Mouse (Mus musculus): ENCODE measurements at regions not wholly inside any gene's neighbourhood (a gene's known extent, or its start where the extent isn't known, plus 50 kb on each side); places are given as distances from the start of the nearest gene placed in this dataset.

DNA sequence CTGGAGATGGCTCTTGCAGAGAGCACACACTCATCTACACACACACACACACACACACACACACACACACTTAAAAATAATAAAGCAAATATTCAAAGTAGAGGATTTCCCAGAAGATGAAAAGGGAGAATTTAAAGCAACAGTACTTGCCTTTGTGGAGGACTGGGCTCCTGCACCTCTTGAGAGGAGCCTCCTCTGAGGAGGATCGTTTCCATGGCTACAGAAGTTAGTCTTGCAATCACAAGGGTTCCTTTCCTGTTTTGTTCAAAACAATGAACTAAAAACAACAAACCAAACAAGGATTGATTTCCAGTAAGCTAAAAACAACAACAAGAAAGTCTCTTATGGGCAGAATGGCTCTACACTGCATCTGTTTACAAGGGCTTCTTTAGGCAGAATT is 223.8 kb downstream of the Irs2 start:
- DNase-seq (ENCODE audit: low read depth in 1 of 2, low spot score in 2 of 2): no peak
- 41% methylated on average over 1 of the region's 1 CpGs for WGBS
- no peaks in the 10 kb centered on the region for H3K36me3 ChIP-seq (ENCODE audit: control insufficient read depth, insufficient read depth, low read length)
- no peaks in the 10 kb centered on the region for H3K4me1 ChIP-seq (ENCODE audit: control insufficient read depth, insufficient read depth, insufficient read length)
- H3K27me3 ChIP-seq (ENCODE audit: control insufficient read depth, insufficient read depth, low read length): no peaks in the 10 kb centered on the region
- no peak overlapping the region for H3K4me3 ChIP-seq (ENCODE audit: extremely low read depth, insufficient read depth, insufficient read length)
- TF ChIP-seq POLR2A (IDR thresholded peaks at IDR 0.05; ENCODE audit: low read depth, low read length) (no peak), CTCF (IDR thresholded peaks at IDR 0.05; ENCODE audit: extremely low read depth, insufficient read depth, insufficient read length, insufficient replicate concordance) (no peak)
- H3K27ac ChIP-seq (ENCODE audit: insufficient read depth, low read length): no peak overlapping the region

- TF ChIP-seq CTCF (IDR thresholded peaks at IDR 0.05; ENCODE audit: extremely low read depth, insufficient read depth, insufficient read length, insufficient replicate concordance) (no peak), POLR2A (IDR thresholded peaks at IDR 0.05; ENCODE audit: low read depth, low read length) (no peak)
- H3K4me1 ChIP-seq (ENCODE audit: control insufficient read depth, insufficient read depth, insufficient read length): no peaks in the 10 kb centered on the region
- no peak for DNase-seq (ENCODE audit: low read depth in 1 of 2, low spot score in 2 of 2)
- H3K27me3 ChIP-seq (ENCODE audit: control insufficient read depth, insufficient read depth, low read length): no peaks in the 10 kb centered on the region
- no peaks in the 10 kb centered on the region for H3K36me3 ChIP-seq (ENCODE audit: control insufficient read depth, insufficient read depth, low read length)
- WGBS: 90% methylated on average over 6 of the region's 6 CpGs
- no peak overlapping the region for H3K27ac ChIP-seq (ENCODE audit: insufficient read depth, low read length)
- H3K4me3 ChIP-seq (ENCODE audit: extremely low read depth, insufficient read depth, insufficient read length): no peak overlapping the region
Measured at GRCm38 (mm10) chr8:10781860-10782259, 226.4 kb downstream of the Irs2 start.

DNA sequence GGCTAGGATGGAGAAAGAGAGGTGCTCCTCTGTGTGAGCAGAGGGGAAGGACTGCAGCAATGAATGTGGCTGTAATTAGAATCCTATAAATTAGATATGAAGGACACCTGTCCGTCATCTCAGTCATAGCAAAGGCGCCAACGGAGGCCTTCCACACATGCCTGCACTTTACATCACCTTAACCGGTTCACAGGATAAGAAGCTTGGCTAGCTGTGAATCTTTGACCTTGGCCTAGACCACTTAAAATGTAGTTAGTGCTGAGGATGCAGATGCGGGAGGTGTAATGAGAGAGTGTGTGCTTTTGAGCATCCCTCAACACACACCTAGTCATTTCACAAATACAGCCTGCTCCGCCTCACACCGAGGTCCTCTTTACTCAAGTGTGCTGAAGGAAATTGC is 228.6 kb downstream of the Irs2 start:
- H3K4me3 ChIP-seq (ENCODE audit: extremely low read depth, insufficient read depth, insufficient read length): no peak overlapping the region
- no peaks in the 10 kb centered on the region for H3K4me1 ChIP-seq (ENCODE audit: control insufficient read depth, insufficient read depth, insufficient read length)
- WGBS: 93% methylated on average over 7 of the region's 7 CpGs
- H3K27ac ChIP-seq (ENCODE audit: insufficient read depth, low read length): no peak overlapping the region
- H3K27me3 ChIP-seq (ENCODE audit: control insufficient read depth, insufficient read depth, low read length): no peaks in the 10 kb centered on the region
- no peak for TF ChIP-seq CTCF (IDR thresholded peaks at IDR 0.05; ENCODE audit: extremely low read depth, insufficient read depth, insufficient read length, insufficient replicate concordance)
- TF ChIP-seq POLR2A (IDR thresholded peaks at IDR 0.05; ENCODE audit: low read depth, low read length): no peak
- no peaks in the 10 kb centered on the region for H3K36me3 ChIP-seq (ENCODE audit: control insufficient read depth, insufficient read depth, low read length)
- DNase-seq (ENCODE audit: low read depth in 1 of 2, low spot score in 2 of 2): no peak

DNA sequence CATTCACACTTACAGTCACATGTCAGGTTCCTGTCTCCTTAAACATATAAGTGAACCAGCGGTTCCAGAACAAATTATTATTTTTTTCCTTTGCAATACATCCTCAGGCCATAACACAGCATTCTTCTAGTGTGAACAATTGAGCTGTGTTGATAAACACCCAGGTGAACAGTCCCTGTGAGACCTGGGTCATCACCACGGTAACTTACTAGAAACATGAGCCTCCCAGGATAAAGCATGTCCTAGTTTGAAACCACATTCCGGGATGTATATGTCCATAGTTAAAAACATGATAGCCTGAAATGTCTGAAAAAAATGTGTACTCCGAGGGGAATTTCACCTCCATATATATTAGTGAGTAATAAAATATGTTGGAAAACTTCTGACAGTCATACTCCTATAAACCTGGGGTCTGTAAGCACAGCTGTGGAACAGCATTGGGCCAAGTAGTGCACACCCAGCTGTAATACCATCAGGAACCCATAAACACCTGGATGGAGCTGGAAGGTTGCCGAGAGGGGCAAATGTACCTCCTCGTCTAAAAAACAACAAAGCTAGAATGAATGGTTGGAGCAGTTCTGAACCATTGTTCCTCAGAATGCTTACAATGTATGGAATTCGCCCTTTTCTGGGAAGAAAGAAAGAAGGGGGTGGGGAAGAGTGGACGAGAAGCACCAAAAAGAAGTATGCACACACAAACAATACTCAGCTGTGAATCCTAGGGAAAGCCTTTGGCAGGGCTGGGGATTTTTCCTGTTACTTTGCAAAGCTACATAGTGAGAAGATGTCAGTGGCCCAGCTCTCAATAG is 232.9 kb downstream of the Irs2 start:
- DNase-seq (ENCODE audit: low read depth in 1 of 2, low spot score in 2 of 2): no peak

DNA sequence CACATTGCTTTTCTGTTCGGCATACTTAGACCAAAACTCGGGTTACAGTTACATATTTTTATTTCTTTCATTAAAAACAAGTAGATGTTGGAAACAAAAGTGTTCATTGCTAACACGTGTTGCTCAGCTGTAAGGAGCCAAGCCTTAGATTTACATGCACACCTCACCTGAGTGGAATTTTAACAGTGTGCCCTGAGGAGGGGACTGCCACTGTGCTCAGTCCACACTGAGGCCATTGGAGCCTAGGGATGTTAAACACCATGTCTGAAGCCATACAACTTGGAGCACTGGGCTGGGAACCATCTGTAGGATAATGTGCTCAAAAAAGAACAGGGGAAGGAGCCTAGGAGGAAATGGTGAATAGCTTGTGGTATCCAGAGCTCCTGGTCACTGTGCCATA is 233.5 kb downstream of the Irs2 start:
- H3K27ac ChIP-seq (ENCODE audit: insufficient read depth, low read length): no peak overlapping the region
- DNase-seq (ENCODE audit: low read depth in 1 of 2, low spot score in 2 of 2): no peak
- TF ChIP-seq POLR2A (IDR thresholded peaks at IDR 0.05; ENCODE audit: low read depth, low read length) (no peak), CTCF (IDR thresholded peaks at IDR 0.05; ENCODE audit: extremely low read depth, insufficient read depth, insufficient read length, insufficient replicate concordance) (no peak)
- WGBS: 79% methylated on average over 3 of the region's 3 CpGs
- no peaks in the 10 kb centered on the region for H3K36me3 ChIP-seq (ENCODE audit: control insufficient read depth, insufficient read depth, low read length)
- H3K4me1 ChIP-seq (ENCODE audit: control insufficient read depth, insufficient read depth, insufficient read length): no peaks in the 10 kb centered on the region
- H3K27me3 ChIP-seq (ENCODE audit: control insufficient read depth, insufficient read depth, low read length): no peaks in the 10 kb centered on the region
- H3K4me3 ChIP-seq (ENCODE audit: extremely low read depth, insufficient read depth, insufficient read length): no peak overlapping the region

More for the DNA sequence above, 232.9 kb downstream of the Irs2 start:
- no peaks in the 10 kb centered on the region for H3K36me3 ChIP-seq (ENCODE audit: control insufficient read depth, insufficient read depth, low read length)
- no peaks in the 10 kb centered on the region for H3K4me1 ChIP-seq (ENCODE audit: control insufficient read depth, insufficient read depth, insufficient read length)
- no peaks in the 10 kb centered on the region for H3K27me3 ChIP-seq (ENCODE audit: control insufficient read depth, insufficient read depth, low read length)
- H3K27ac ChIP-seq (ENCODE audit: insufficient read depth, low read length): no peak overlapping the region
- TF ChIP-seq POLR2A (IDR thresholded peaks at IDR 0.05; ENCODE audit: low read depth, low read length) (no peak), CTCF (IDR thresholded peaks at IDR 0.05; ENCODE audit: extremely low read depth, insufficient read depth, insufficient read length, insufficient replicate concordance) (no peak)
- 87% methylated on average over 8 of the region's 8 CpGs for WGBS
- no peak overlapping the region for H3K4me3 ChIP-seq (ENCODE audit: extremely low read depth, insufficient read depth, insufficient read length)

- WGBS: 87% methylated on average over 4 of the region's 4 CpGs
- Histone ChIP-seq H3K4me3 (ENCODE audit: extremely low read depth, insufficient read depth, insufficient read length) (no peak overlapping the region), H3K27me3 (ENCODE audit: control insufficient read depth, insufficient read depth, low read length) (no peaks in the 10 kb centered on the region), H3K36me3 (ENCODE audit: control insufficient read depth, insufficient read depth, low read length) (no peaks in the 10 kb centered on the region), H3K27ac (ENCODE audit: insufficient read depth, low read length) (no peak overlapping the region), H3K4me1 (ENCODE audit: control insufficient read depth, insufficient read depth, insufficient read length) (no peaks in the 10 kb centered on the region)
- no peak for TF ChIP-seq CTCF (IDR thresholded peaks at IDR 0.05; ENCODE audit: extremely low read depth, insufficient read depth, insufficient read length, insufficient replicate concordance)
- no peak for TF ChIP-seq POLR2A (IDR thresholded peaks at IDR 0.05; ENCODE audit: low read depth, low read length)
- no peak for DNase-seq (ENCODE audit: low read depth in 1 of 2, low spot score in 2 of 2)
Measured at GRCm38 (mm10) chr8:10768181-10768580, 240.1 kb downstream of the Irs2 start.

DNA sequence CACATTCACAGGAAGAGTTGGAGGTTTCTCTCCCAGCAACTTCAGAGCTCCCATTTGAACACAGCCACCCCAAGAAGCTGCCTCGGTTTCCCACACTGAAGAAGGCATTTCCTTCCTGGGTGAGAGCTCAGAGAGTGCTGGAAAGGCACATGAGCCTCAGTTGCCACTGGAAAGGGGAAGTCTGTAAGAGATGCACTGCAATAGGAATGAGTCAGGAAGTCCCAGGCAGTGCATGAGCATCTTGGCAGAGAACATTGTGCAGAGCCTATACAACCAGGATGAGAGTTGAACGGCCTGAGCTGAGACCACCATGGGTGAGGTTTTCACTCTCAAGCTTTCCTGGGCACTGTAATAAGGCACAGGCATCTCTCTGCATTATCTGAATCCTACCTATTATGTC is 244.4 kb downstream of the Irs2 start:
- Histone ChIP-seq H3K27me3 (ENCODE audit: control insufficient read depth, insufficient read depth, low read length) (no peaks in the 10 kb centered on the region), H3K4me3 (ENCODE audit: extremely low read depth, insufficient read depth, insufficient read length) (no peak overlapping the region), H3K27ac (ENCODE audit: insufficient read depth, low read length) (no peak overlapping the region), H3K36me3 (ENCODE audit: control insufficient read depth, insufficient read depth, low read length) (no peaks in the 10 kb centered on the region), H3K4me1 (ENCODE audit: control insufficient read depth, insufficient read depth, insufficient read length) (no peaks in the 10 kb centered on the region)
- 30% methylated on average over 2 of the region's 2 CpGs for WGBS
- TF ChIP-seq POLR2A (IDR thresholded peaks at IDR 0.05; ENCODE audit: low read depth, low read length) (no peak), CTCF (IDR thresholded peaks at IDR 0.05; ENCODE audit: extremely low read depth, insufficient read depth, insufficient read length, insufficient replicate concordance) (no peak)
- no peak for DNase-seq (ENCODE audit: low read depth in 1 of 2, low spot score in 2 of 2)
